Mouse (Mus musculus) bone marrow, adult 2 months (tissue): Measurements from ENCODE around the gene Tfb1m.

Experiments
- CTCF ChIP-seq: fragments of 200-500 bp; IDR thresholded peaks from 2 replicates; pipeline ENCODE4 v1.5.1; 2011; ENCODE audit warnings: low read length, control low read depth; ENCODE audit not compliant: control insufficient read depth, insufficient read depth
- POLR2A ChIP-seq: fragments of 200-500 bp; IDR thresholded peaks from 2 replicates; pipeline ENCODE4 v1.6.1; 2011; ENCODE audit warnings: low read depth, mild to moderate bottlenecking, control low read depth, low read length, borderline replicate concordance; ENCODE audit not compliant: control insufficient read depth

DNA sequence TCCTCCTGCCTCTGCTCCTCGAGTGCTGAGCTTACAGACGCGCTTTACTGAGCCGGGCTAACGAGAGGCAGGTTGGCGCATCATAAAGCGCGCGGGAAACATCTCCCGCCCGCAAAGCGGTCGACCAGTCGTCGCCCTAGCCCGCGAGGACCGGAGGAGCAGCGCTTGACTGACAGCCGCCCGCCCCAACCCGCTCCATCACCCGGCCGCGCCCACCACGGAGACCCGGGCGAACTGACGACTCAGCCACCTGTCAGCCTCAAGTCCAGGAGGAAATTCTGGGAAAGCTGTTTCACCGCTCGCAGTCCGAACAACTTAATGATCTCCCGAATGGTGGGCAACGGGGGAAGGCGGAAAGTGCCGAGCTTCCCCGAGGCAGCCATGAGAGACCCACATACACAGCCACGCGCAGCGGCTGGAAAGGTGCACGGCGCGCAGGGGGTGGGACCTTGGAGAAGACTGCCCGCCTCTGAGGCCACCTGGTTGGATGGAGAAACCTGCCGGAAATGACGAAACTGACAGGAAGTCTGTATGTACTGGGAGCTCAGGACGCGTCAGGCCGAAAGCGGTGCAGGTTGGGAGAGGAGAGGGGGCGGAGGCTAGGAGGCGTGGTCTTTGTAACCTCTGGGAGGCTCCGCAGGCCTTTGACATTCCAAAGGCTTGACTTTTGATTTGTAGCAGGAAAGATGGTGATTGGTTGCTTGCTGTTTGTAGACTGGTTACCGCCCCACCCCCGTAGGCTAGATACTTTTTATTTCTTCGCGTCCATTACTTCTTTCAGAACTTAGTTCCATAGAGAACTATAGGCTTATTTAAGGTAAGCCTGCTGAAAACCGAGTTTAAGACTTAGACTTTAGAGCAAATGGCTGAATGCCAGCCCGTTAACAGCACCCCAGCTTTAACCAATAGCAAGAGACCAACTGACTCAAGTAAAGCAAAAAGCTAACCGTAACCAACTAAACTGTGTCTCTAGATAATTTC is at the start of gene Tfb1m:
- TF ChIP-seq CTCF: no peak
- TF ChIP-seq POLR2A: peak; percentile 49; the same call in 1 of the 2 replicates
